Mouse (Mus musculus) olfactory bulb, adult 2 months (tissue): ENCODE measurements around the gene Dnajc8.

Experiments used
- CTCF ChIP-seq: fragments of 200-500 bp; IDR thresholded peaks from 2 replicates; pipeline ENCODE4 v1.5.1; 2012; ENCODE audit warnings: low read depth, mild to moderate bottlenecking, low read length, moderate library complexity; ENCODE audit not compliant: insufficient read depth
- POLR2A ChIP-seq: fragments of 200-500 bp; IDR thresholded peaks from 2 replicates; pipeline ENCODE4 v1.6.1; 2012; ENCODE audit warnings: mild to moderate bottlenecking, low read depth, low read length, moderate library complexity; ENCODE audit not compliant: insufficient read depth

DNA sequence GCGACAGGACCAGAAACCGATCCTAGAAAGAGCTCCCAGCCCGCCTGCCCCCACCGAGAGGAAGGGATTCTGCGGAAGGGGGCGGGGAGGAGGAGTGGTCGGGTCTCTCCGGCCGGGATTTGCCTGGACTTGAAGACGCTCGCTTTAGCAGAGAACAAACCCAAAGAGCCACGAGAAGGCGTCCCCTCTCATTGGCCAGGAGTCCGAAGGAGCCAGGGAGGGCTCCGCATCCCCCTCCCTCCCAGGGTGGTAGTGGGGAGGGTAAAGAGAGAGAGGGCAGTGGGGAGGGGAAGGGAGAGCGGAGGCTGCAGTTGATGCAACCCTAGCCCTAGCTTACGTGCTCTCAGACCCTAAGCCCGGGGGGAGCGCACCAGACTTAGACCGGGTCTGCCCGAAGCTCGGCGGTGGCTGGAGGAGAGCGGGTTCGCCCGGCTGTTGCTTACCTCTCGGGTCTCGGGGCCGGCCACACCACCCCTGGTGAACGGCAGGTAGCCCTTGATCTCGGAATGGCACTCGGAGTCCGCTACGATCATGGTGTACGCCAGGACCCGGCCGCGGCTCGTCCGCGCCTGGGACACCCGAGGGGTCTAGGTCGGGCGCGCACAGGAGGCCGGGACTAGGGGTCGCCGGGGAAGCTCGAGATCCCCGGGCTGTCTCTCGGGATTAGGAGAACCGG is 25.6 kb upstream of the Dnajc8 start:
- no peak for TF ChIP-seq POLR2A
- TF ChIP-seq CTCF = no peak
